Mouse (Mus musculus) lung, postnatal 0 days (tissue): ENCODE measurements around the gene Cd247.

Experiments used
- CTCF ChIP-seq: IDR thresholded peaks from 2 replicates; pipeline ENCODE4 v1.5.1; 2016; ENCODE audit warnings: antibody characterized with exemption, mild to moderate bottlenecking
- EP300 ChIP-seq: IDR thresholded peaks from 2 replicates; pipeline ENCODE4 v1.6.1; 2016; ENCODE audit warnings: antibody characterized with exemption, mild to moderate bottlenecking, control low read depth

- TF ChIP-seq CTCF (no peak), EP300 (no peak)
Measured at GRCm38 (mm10) chr1:165845366-165845765, 56.9 kb downstream of the Cd247 start.
